Mouse (Mus musculus) heart, embryonic 15.5 days (tissue): ENCODE measurements around the gene Pfdn5. TPM values are rescaled to one million over a fixed set of nuclear protein-coding genes. Genes with fewer than 3 reads are reported as not detected.

Experiments used
- ATAC-seq: fragments of 200-750 bp; cut with Nextera tagmentation; replicated peaks from 2 replicates; pipeline ENCODE4 v1.8.0; 2017; ENCODE audit warnings: low read depth, moderate TSS enrichment; ENCODE audit not compliant: insufficient number of reproducible peaks, insufficient read depth, low FRiP score
- H3K27ac ChIP-seq: fragments of 300-500 bp; sonication (generic); 2 replicates; pipeline ENCODE4 v1.5.1; 2015; ENCODE audit warnings: mild to moderate bottlenecking, inconsistent platforms
- H3K27me3 ChIP-seq: fragments of 300-500 bp; sonication (generic); 2 replicates; pipeline ENCODE4 v1.6.1; 2015; ENCODE audit warnings: inconsistent platforms
- H3K36me3 ChIP-seq: fragments of 300-500 bp; sonication (generic); 2 replicates; pipeline ENCODE4 v1.6.1; 2015; ENCODE audit warnings: mild to moderate bottlenecking, inconsistent platforms
- H3K4me1 ChIP-seq: fragments of 300-500 bp; sonication (generic); replicated peaks from 2 replicates; pipeline ENCODE4 v1.6.1; 2015; ENCODE audit warnings: inconsistent platforms
- H3K4me2 ChIP-seq: fragments of 300-500 bp; sonication (generic); 2 replicates; pipeline ENCODE4 v1.6.1; 2015; ENCODE audit warnings: inconsistent platforms, mild to moderate bottlenecking, moderate library complexity
- H3K4me3 ChIP-seq: fragments of 300-500 bp; sonication (generic); 2 replicates; pipeline ENCODE4 v1.5.1; 2015; ENCODE audit warnings: mild to moderate bottlenecking, inconsistent platforms
- H3K9ac ChIP-seq: fragments of 300-500 bp; sonication (generic); 2 replicates; pipeline ENCODE4 v1.6.1; 2015; ENCODE audit warnings: mild to moderate bottlenecking, inconsistent platforms
- H3K9me3 ChIP-seq: fragments of 300-500 bp; sonication (generic); replicated peaks from 2 replicates; pipeline ENCODE4 v1.6.1; 2016; ENCODE audit warnings: inconsistent platforms
- WGBS: fragments of 180-500 bp; shearing (Covaris S2); methylation state at CpG from one replicate; pipeline ENCODE4 v1.1.7; 2015; ENCODE audit warnings: mixed read lengths; 5-methylcytosine and 5-hydroxymethylcytosine counted together
- polyA plus RNA-seq: library from polyadenylated mRNA; unstranded; fragments of >200 nt; fragmentation: Nextera tagmentation; extraction: Ambion mirVana; gene quantifications from 2 replicates; pipeline ENCODE4 v1.2.1, GENCODE M21; 2015

Gene Pfdn5
- polyA plus RNA-seq, 1 experiment from 2014 or later = 296 TPM

- Histone ChIP-seq H3K9me3 (no peaks in the 10 kb centered on the region), H3K27me3 (peaks cover 35% of the 10 kb centered on the region), H3K27ac (peak overlapping the region; percentile 54), H3K4me2 (peak overlapping the region; percentile 98), H3K9ac (peak overlapping the region; percentile 56), H3K36me3 (no peaks in the 10 kb centered on the region), H3K4me3 (peak overlapping the region; percentile 60; the same call in 1 of the 2 replicates), H3K4me1 (peaks cover 34% of the 10 kb centered on the region)
- WGBS = 52% methylated on average over 16 of the region's 16 CpGs
- ATAC-seq = no peak
Measured at GRCm38 (mm10) chr15:102356501-102357325, 30.8 kb downstream of the Pfdn5 start.

- Histone ChIP-seq H3K27ac (no peak overlapping the region), H3K4me3 (peak overlapping the region; percentile 29), H3K9me3 (no peaks in the 10 kb centered on the region), H3K9ac (peak overlapping the region; percentile 28; the same call in 1 of the 2 replicates), H3K4me1 (peaks cover 43% of the 10 kb centered on the region), H3K27me3 (peaks cover 35% of the 10 kb centered on the region), H3K36me3 (no peaks in the 10 kb centered on the region), H3K4me2 (peak overlapping the region; percentile 49)
- ATAC-seq = no peak
- WGBS = 6% methylated on average over 23 of the region's 25 CpGs
Measured at GRCm38 (mm10) chr15:102358126-102358525, 32.2 kb downstream of the Pfdn5 start.

- Histone ChIP-seq H3K4me2 (peak overlapping the region; percentile 49; the same call in 1 of the 2 replicates), H3K27me3 (peaks cover 38% of the 10 kb centered on the region), H3K4me3 (0 out of 2 replicates have a peak overlapping the region, but pooled peaks have one; percentile 29), H3K36me3 (no peaks in the 10 kb centered on the region), H3K4me1 (peaks cover 44% of the 10 kb centered on the region), H3K9ac (no peak overlapping the region), H3K9me3 (no peaks in the 10 kb centered on the region), H3K27ac (no peak overlapping the region)
- ATAC-seq = no peak
- 26% methylated on average over 5 of the region's 5 CpGs for WGBS
Measured at GRCm38 (mm10) chr15:102358834-102359233, 32.9 kb downstream of the Pfdn5 start.

- H3K27me3 ChIP-seq = peaks cover 46% of the 10 kb centered on the region
- ATAC-seq = peak; percentile 51; the same call in 1 of the 2 replicates
- H3K36me3 ChIP-seq = no peaks in the 10 kb centered on the region
- peak overlapping the region; percentile 47 for H3K9ac ChIP-seq
- no peaks in the 10 kb centered on the region for H3K9me3 ChIP-seq
- 0 out of 2 replicates have a peak overlapping the region, but pooled peaks have one; percentile 16 for H3K27ac ChIP-seq
- 11% methylated on average over 14 of the region's 14 CpGs for WGBS
- peak overlapping the region; percentile 26 for H3K4me3 ChIP-seq
- H3K4me1 ChIP-seq = peaks cover 34% of the 10 kb centered on the region
- H3K4me2 ChIP-seq = peak overlapping the region; percentile 56
Measured at GRCm38 (mm10) chr15:102362648-102363047, 36.7 kb downstream of the Pfdn5 start.

GRCm38 (mm10) chr15:102364678-102365077 lies 38.8 kb downstream of the Pfdn5 start:
- Histone ChIP-seq H3K9ac (no peak overlapping the region), H3K27ac (no peak overlapping the region), H3K27me3 (peaks cover 34% of the 10 kb centered on the region), H3K4me2 (no peak overlapping the region), H3K4me3 (no peak overlapping the region), H3K4me1 (peaks cover 19% of the 10 kb centered on the region), H3K9me3 (no peaks in the 10 kb centered on the region), H3K36me3 (no peaks in the 10 kb centered on the region)
- no peak for ATAC-seq
- 83% methylated on average over 1 of the region's 1 CpGs for WGBS

- no peak for ATAC-seq
- 12% methylated on average over 7 of the region's 7 CpGs for WGBS
- H3K27me3 ChIP-seq = peaks cover 45% of the 10 kb centered on the region
Measured at GRCm38 (mm10) chr15:102366238-102366637, 40.3 kb downstream of the Pfdn5 start.

GRCm38 (mm10) chr15:102366733-102367344 lies 40.9 kb downstream of the Pfdn5 start, which contains the start of gene Sp7:
Sp7 (minus strand) TSS chr15:102367182.
- no peak within 1 kb of the TSS; the same call in 1 of the 2 replicates for H3K9ac ChIP-seq
- peak within 1 kb of the TSS; percentile 29 for H3K4me3 ChIP-seq
- 8% methylated on average over 15 of the region's 15 CpGs for WGBS
- H3K36me3 ChIP-seq = no peaks in the 10 kb centered on the region
- peak within 1 kb of the TSS; percentile 58 for H3K4me2 ChIP-seq
- peaks cover 31% of the 10 kb centered on the region for H3K4me1 ChIP-seq
- H3K27me3 ChIP-seq = peaks cover 45% of the 10 kb centered on the region
- no peak for ATAC-seq
- H3K9me3 ChIP-seq = no peaks in the 10 kb centered on the region
- no peak within 1 kb of the TSS for H3K27ac ChIP-seq

More at GRCm38 (mm10) chr15:102366238-102366637, 40.3 kb downstream of the Pfdn5 start:
- H3K27ac ChIP-seq = no peak overlapping the region
- no peaks in the 10 kb centered on the region for H3K36me3 ChIP-seq
- no peak overlapping the region for H3K9ac ChIP-seq
- no peaks in the 10 kb centered on the region for H3K9me3 ChIP-seq
- peak overlapping the region; percentile 58 for H3K4me2 ChIP-seq
- peaks cover 31% of the 10 kb centered on the region for H3K4me1 ChIP-seq
- H3K4me3 ChIP-seq = no peak overlapping the region

GRCm38 (mm10) chr15:102369972-102370371 lies 44.1 kb downstream of the Pfdn5 start:
- H3K27ac ChIP-seq = no peak overlapping the region
- H3K27me3 ChIP-seq = peaks cover 40% of the 10 kb centered on the region
- H3K4me2 ChIP-seq = peak overlapping the region; percentile 38
- H3K4me1 ChIP-seq = peaks cover 21% of the 10 kb centered on the region
- no peak overlapping the region for H3K9ac ChIP-seq
- H3K4me3 ChIP-seq = peak overlapping the region; percentile 11; the same call in 1 of the 2 replicates
- no peaks in the 10 kb centered on the region for H3K36me3 ChIP-seq
- H3K9me3 ChIP-seq = no peaks in the 10 kb centered on the region
- WGBS = 19% methylated on average over 13 of the region's 13 CpGs
- no peak for ATAC-seq

GRCm38 (mm10) chr15:102370727-102371126 lies 44.8 kb downstream of the Pfdn5 start:
- no peak; the same call in 1 of the 2 replicates for ATAC-seq
- no peak overlapping the region for H3K27ac ChIP-seq
- no peaks in the 10 kb centered on the region for H3K36me3 ChIP-seq
- 11% methylated on average over 10 of the region's 10 CpGs for WGBS
- peaks cover 21% of the 10 kb centered on the region for H3K4me1 ChIP-seq
- H3K27me3 ChIP-seq = peaks cover 36% of the 10 kb centered on the region
- H3K9me3 ChIP-seq = no peaks in the 10 kb centered on the region
- H3K4me2 ChIP-seq = peak overlapping the region; percentile 38
- no peak overlapping the region for H3K4me3 ChIP-seq
- H3K9ac ChIP-seq = 0 out of 2 replicates have a peak overlapping the region, but pooled peaks have one; percentile 8

- Histone ChIP-seq H3K27me3 (peaks cover 3% of the 10 kb centered on the region; the same call in 1 of the 2 replicates), H3K9me3 (no peaks in the 10 kb centered on the region), H3K4me3 (peak overlapping the region; percentile 75), H3K27ac (peak overlapping the region; percentile 82), H3K9ac (peak overlapping the region; percentile 76), H3K4me2 (peak overlapping the region; percentile 99), H3K4me1 (peaks cover 18% of the 10 kb centered on the region), H3K36me3 (no peaks in the 10 kb centered on the region)
- WGBS = 1% methylated on average over 43 of the region's 43 CpGs
- ATAC-seq = peak; percentile 83
Measured at GRCm38 (mm10) chr15:102376453-102377162, 50.7 kb downstream of the Pfdn5 start.

GRCm38 (mm10) chr15:102377163-102377543 lies 51.2 kb downstream of the Pfdn5 start:
- Histone ChIP-seq H3K36me3 (no peaks in the 10 kb centered on the region), H3K4me1 (peaks cover 18% of the 10 kb centered on the region), H3K9ac (peak overlapping the region; percentile 76), H3K27me3 (peaks cover 3% of the 10 kb centered on the region; the same call in 1 of the 2 replicates), H3K4me3 (peak overlapping the region; percentile 75), H3K9me3 (no peaks in the 10 kb centered on the region), H3K27ac (peak overlapping the region; percentile 82), H3K4me2 (peak overlapping the region; percentile 99)
- ATAC-seq = peak; percentile 79
- under 1% methylated on average over 7 of the region's 7 CpGs for WGBS
